Mouse (Mus musculus): ENCODE results near the gene Snx20. TPM values are rescaled to one million over a fixed set of nuclear protein-coding genes. Genes with fewer than 3 reads are reported as not detected.

Snx20 gene
- polyA plus RNA-seq, 1 experiment from 2014 or later: 2.7 TPM

DNA sequence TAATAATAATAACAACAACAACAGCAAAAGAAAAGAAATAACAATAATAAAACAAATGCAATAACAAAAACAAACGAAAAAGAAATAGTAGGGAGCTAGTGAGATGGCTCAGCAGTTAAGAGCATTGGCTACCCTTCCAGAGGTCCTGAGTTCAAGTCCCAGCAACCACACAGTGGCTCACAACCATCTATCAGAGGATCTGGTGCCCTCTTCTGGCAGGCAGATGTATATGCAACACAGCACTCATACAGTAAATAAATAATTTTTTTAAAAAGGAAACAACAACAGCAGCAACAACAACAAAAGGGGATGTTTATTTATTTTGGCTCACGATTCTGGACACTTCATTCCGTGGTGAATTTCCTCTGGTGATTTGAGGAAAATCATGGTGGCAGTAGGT is 16.4 kb downstream of the Snx20 start:
- 33% methylated on average over 3 of the region's 3 CpGs for WGBS (ENCODE audit: insufficient replicate concordance)
- Histone ChIP-seq H3K4me1 (no peaks in the 10 kb centered on the region), H3K4me2 (no peak overlapping the region), H3K9ac (no peak overlapping the region), H3K4me3 (no peak overlapping the region), H3K36me3 (no peaks in the 10 kb centered on the region), H3K9me3 (replicated peaks) (no peaks in the 10 kb centered on the region), H3K27ac (no peak overlapping the region), H3K27me3 (replicated peaks) (peaks cover 33% of the 10 kb centered on the region)
- no peak for ATAC-seq

GRCm38 (mm10) chr8:88618612-88619011 is 17.3 kb downstream of the Snx20 start:
- H3K27ac ChIP-seq: no peak overlapping the region
- WGBS (ENCODE audit: insufficient replicate concordance): 19% methylated on average over 5 of the region's 5 CpGs
- no peaks in the 10 kb centered on the region for H3K4me1 ChIP-seq
- no peaks in the 10 kb centered on the region for H3K36me3 ChIP-seq
- H3K4me2 ChIP-seq: no peak overlapping the region
- no peak for ATAC-seq
- H3K9ac ChIP-seq: no peak overlapping the region
- H3K4me3 ChIP-seq: no peak overlapping the region
- H3K9me3 ChIP-seq (replicated peaks): no peaks in the 10 kb centered on the region
- peaks cover 29% of the 10 kb centered on the region for H3K27me3 ChIP-seq (replicated peaks)

DNA sequence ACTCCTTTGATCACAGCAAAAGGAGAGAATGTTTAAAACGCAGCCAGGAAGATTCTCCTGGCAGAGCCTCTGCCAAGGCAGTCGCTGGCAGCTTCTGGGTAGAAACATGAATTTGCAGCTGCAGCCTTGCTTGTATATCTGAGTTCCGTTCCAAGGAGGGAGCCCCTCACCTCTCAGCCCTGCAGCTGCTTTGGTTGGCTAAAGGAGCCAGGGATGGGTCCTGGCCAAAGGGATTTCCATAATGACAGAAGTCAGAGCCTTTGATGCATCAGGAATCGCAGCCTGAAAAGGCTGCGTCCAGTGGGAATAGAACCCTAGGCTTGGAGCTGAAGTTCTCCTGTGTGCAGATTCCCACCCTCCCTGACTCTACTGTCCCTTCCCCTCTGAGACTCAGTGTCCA is 20.9 kb downstream of the Snx20 start:
- Histone ChIP-seq H3K36me3 (no peaks in the 10 kb centered on the region), H3K27ac (no peak overlapping the region), H3K9me3 (replicated peaks) (no peaks in the 10 kb centered on the region), H3K9ac (no peak overlapping the region), H3K4me3 (no peak overlapping the region), H3K4me1 (no peaks in the 10 kb centered on the region), H3K27me3 (replicated peaks) (peaks cover 27% of the 10 kb centered on the region), H3K4me2 (no peak overlapping the region)
- 56% methylated on average over 5 of the region's 5 CpGs for WGBS (ENCODE audit: insufficient replicate concordance)
- no peak for ATAC-seq

DNA sequence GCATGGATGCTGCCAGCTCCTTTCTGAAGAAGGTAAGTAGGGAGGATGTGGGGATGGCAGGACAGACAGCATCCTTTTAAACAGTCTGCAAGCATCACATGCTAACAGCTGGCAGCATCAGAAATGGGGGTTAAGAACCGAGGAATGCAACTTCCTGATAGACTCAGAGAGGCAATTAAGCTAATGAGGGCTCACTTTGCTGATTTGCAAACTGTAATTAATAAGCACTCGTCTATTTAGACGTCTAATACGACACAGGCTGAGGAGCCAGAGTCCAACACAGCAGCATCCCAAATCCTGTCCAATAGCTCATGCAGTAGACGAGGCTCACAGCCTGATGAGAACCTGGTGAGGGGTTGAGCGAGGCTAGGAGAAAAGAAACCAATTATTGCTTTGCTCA is 25.7 kb downstream of the Snx20 start:
- Histone ChIP-seq H3K27ac (no peak overlapping the region), H3K4me1 (no peaks in the 10 kb centered on the region), H3K9ac (no peak overlapping the region), H3K27me3 (replicated peaks) (peaks cover 9% of the 10 kb centered on the region), H3K4me3 (no peak overlapping the region), H3K36me3 (no peaks in the 10 kb centered on the region), H3K4me2 (no peak overlapping the region), H3K9me3 (replicated peaks) (no peaks in the 10 kb centered on the region)
- no peak for ATAC-seq
- WGBS (ENCODE audit: insufficient replicate concordance): 60% methylated on average over 6 of the region's 6 CpGs

DNA sequence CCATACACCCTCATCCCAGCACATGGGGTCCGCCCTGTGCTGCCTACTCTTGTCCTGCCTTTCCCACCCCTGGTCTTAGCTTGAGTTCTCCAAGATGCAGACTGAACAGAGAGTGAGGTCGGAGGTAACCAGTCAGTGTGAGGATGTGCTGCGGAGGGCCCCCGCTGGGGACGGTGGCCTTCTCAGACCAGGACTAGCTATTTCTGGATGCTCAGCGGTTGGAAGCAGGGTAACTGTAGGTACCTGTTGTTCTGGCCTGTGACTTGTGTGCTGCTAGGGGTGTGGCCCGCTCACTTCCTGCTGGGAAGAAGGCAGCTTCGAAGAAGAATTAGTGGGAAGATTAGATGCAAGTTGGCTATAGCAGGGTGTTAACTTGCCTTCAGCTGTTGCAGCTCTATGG is 26.9 kb downstream of the Snx20 start:
- H3K36me3 ChIP-seq: no peaks in the 10 kb centered on the region
- no peak overlapping the region for H3K9ac ChIP-seq
- no peak overlapping the region for H3K27ac ChIP-seq
- no peaks in the 10 kb centered on the region for H3K4me1 ChIP-seq
- ATAC-seq: no peak
- no peak overlapping the region for H3K4me2 ChIP-seq
- no peak overlapping the region for H3K4me3 ChIP-seq
- WGBS (ENCODE audit: insufficient replicate concordance): 66% methylated on average over 8 of the region's 8 CpGs
- H3K27me3 ChIP-seq (replicated peaks): peaks cover 10% of the 10 kb centered on the region; the same call in 1 of the 2 replicates
- H3K9me3 ChIP-seq (replicated peaks): no peaks in the 10 kb centered on the region

DNA sequence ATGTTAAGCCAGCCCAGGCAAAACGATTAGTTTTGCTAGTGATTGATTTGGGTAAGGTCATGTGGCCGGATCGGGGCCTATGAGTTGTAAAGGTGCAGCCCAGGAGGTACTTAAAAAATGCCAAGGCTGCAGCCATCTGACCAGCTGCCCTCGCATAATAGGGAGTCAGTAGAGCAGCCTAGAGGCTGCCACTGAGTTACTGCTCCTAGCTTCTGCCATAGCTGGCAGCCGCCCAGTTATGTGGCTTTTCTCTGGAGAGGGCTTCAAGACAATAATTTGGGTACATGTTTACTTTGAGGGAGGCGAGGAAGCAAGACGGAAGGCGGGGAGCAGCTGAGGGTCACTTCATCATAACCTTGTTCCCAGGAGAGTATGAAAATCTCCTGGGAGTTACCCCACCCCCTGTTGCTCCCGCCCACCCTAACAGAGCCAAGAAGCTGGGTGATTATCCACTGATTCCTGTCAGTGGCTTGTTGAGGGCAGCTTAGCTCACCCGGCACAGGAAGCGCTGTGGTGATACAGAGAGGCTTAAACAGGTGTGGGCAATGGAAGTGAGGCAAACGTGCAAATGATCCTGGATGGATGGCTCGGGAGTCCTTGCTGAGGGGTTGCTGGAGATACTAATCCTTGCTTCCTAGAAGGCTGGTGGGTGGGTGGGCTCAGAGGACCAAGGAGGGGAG is 30.4 kb downstream of the Snx20 start:
- WGBS (ENCODE audit: insufficient replicate concordance): 48% methylated on average over 13 of the region's 13 CpGs
- no peak overlapping the region for H3K27ac ChIP-seq
- H3K4me2 ChIP-seq: no peak overlapping the region
- H3K4me1 ChIP-seq: no peaks in the 10 kb centered on the region
- H3K27me3 ChIP-seq (replicated peaks): peaks cover 19% of the 10 kb centered on the region; the same call in 1 of the 2 replicates
- H3K9ac ChIP-seq: no peak overlapping the region
- H3K9me3 ChIP-seq (replicated peaks): no peaks in the 10 kb centered on the region
- no peak overlapping the region for H3K4me3 ChIP-seq
- no peak for ATAC-seq
- no peaks in the 10 kb centered on the region for H3K36me3 ChIP-seq

GRCm38 (mm10) chr8:88604065-88605038 is 31.6 kb downstream of the Snx20 start:
- no peaks in the 10 kb centered on the region for H3K9me3 ChIP-seq (replicated peaks)
- H3K27me3 ChIP-seq (replicated peaks): peaks cover 19% of the 10 kb centered on the region; the same call in 1 of the 2 replicates
- 14% methylated on average over 20 of the region's 20 CpGs for WGBS (ENCODE audit: insufficient replicate concordance)
- no peak overlapping the region for H3K4me3 ChIP-seq
- no peaks in the 10 kb centered on the region for H3K4me1 ChIP-seq
- H3K4me2 ChIP-seq: peak overlapping the region; percentile 27; the same call in 1 of the 2 replicates
- no peak for ATAC-seq
- no peak overlapping the region for H3K27ac ChIP-seq
- no peak overlapping the region for H3K9ac ChIP-seq
- no peaks in the 10 kb centered on the region for H3K36me3 ChIP-seq

DNA sequence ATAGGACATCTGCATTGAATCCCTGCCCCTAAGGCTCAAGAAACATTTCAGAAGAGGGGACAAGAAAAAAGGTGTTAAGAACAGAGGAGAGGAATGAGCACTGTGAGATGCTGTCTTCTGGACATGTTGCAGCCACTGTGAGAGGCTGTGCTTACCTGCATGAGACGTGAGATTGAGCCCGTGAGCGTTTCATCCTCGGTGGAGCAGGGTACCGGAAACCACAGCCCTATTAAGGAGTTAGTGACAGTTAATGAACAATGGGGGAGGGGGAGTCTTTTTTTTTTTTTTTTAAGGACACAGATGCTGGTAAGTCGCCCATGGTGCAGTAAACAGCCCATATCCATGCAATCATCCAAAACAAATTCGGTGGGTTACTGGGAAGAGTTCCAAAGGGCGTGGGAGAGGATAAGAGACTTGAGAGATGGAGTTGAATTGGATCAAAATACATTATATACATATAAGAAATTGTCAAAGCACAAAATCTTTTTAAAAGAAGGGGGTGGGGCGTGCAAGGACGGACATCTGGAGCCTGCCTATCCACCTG is 32.4 kb downstream of the Snx20 start:
- Histone ChIP-seq H3K4me3 (no peak overlapping the region), H3K4me1 (no peaks in the 10 kb centered on the region), H3K36me3 (no peaks in the 10 kb centered on the region), H3K27ac (no peak overlapping the region), H3K9me3 (replicated peaks) (no peaks in the 10 kb centered on the region), H3K9ac (no peak overlapping the region), H3K27me3 (replicated peaks) (peaks cover 19% of the 10 kb centered on the region; the same call in 1 of the 2 replicates), H3K4me2 (peak overlapping the region; percentile 27; the same call in 1 of the 2 replicates)
- WGBS (ENCODE audit: insufficient replicate concordance): 15% methylated on average over 10 of the region's 10 CpGs
- no peak for ATAC-seq

DNA sequence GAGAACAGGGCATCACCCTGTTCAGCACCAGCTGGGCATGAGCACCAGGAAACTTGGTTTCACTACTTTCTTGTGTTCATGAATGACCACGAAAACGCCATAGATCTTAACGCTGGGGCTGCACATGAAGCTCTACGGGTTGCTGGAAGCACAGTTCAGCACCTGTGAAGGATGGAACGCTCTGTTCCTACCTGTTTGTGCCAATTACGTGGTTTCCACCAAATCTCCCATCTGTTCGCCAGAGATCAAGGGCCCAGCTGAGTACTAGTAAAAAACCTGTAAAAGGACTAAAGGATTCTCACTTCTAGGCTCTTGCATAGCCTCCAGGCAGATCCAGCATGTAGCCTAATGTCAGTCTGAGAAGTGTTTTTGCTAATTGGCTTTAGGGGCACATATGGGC is 36.4 kb downstream of the Snx20 start:
- Histone ChIP-seq H3K27me3 (replicated peaks) (peaks cover 16% of the 10 kb centered on the region; the same call in 1 of the 2 replicates), H3K36me3 (no peaks in the 10 kb centered on the region), H3K27ac (no peak overlapping the region), H3K4me1 (no peaks in the 10 kb centered on the region), H3K9me3 (replicated peaks) (no peaks in the 10 kb centered on the region), H3K4me2 (no peak overlapping the region), H3K4me3 (no peak overlapping the region), H3K9ac (no peak overlapping the region)
- WGBS (ENCODE audit: insufficient replicate concordance): 59% methylated on average over 7 of the region's 7 CpGs
- no peak for ATAC-seq

GRCm38 (mm10) chr8:88598578-88598977 is 37.4 kb downstream of the Snx20 start:
- WGBS (ENCODE audit: insufficient replicate concordance): 65% methylated on average over 5 of the region's 5 CpGs
- no peak for ATAC-seq
- no peaks in the 10 kb centered on the region for H3K9me3 ChIP-seq (replicated peaks)
- H3K4me2 ChIP-seq: no peak overlapping the region
- no peak overlapping the region for H3K4me3 ChIP-seq
- no peaks in the 10 kb centered on the region for H3K36me3 ChIP-seq
- no peak overlapping the region for H3K27ac ChIP-seq
- no peak overlapping the region for H3K9ac ChIP-seq
- H3K27me3 ChIP-seq (replicated peaks): peaks cover 8% of the 10 kb centered on the region; the same call in 1 of the 2 replicates
- H3K4me1 ChIP-seq: no peaks in the 10 kb centered on the region

DNA sequence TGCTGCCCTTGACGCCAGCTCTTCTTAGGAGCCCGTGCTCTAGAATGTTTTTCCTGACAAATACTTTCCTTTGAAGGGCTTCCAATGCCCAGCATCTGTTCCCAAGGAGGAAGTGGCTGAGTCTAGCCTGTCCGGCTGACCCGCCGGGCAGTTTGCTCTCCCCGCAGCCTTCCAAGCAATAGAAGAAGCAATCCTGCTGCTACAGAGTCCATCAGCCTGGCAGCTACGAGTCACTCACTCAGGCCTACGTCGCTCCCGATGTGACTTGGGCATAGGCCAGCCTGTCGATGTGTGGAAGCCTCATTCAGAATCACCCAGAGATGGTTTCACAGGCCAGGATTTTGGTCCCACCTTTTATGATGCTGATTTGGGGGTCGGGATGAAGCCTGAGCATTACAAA is 39.9 kb downstream of the Snx20 start:
- no peaks in the 10 kb centered on the region for H3K9me3 ChIP-seq (replicated peaks)
- H3K27ac ChIP-seq: no peak overlapping the region
- H3K4me3 ChIP-seq: no peak overlapping the region
- no peak overlapping the region for H3K4me2 ChIP-seq
- H3K4me1 ChIP-seq: no peaks in the 10 kb centered on the region
- H3K9ac ChIP-seq: no peak overlapping the region
- no peak for ATAC-seq
- H3K36me3 ChIP-seq: no peaks in the 10 kb centered on the region
- H3K27me3 ChIP-seq (replicated peaks): no peaks in the 10 kb centered on the region
- 79% methylated on average over 12 of the region's 12 CpGs for WGBS (ENCODE audit: insufficient replicate concordance)

GRCm38 (mm10) chr8:88593947-88594346 is 42.0 kb downstream of the Snx20 start:
- Histone ChIP-seq H3K27ac (no peak overlapping the region), H3K36me3 (no peaks in the 10 kb centered on the region), H3K9me3 (replicated peaks) (no peaks in the 10 kb centered on the region), H3K4me2 (no peak overlapping the region), H3K4me3 (no peak overlapping the region), H3K27me3 (replicated peaks) (no peaks in the 10 kb centered on the region), H3K9ac (no peak overlapping the region), H3K4me1 (no peaks in the 10 kb centered on the region)
- 81% methylated on average over 1 of the region's 1 CpGs for WGBS (ENCODE audit: insufficient replicate concordance)
- no peak for ATAC-seq

Data from liver, embryonic 12.5 days (tissue).